Mouse (Mus musculus) right cerebral cortex, adult 18-20 months (tissue): ENCODE measurements at regions not wholly inside any gene's neighbourhood (a gene's known extent, or its start where the extent isn't known, plus 50 kb on each side); places are given as distances from the start of the nearest gene placed in this dataset.

Experiments used
- DNase-seq: peaks from one replicate; pipeline ENCODE4 v3.0.0; 2022; ENCODE audit warnings: mixed read lengths

DNA sequence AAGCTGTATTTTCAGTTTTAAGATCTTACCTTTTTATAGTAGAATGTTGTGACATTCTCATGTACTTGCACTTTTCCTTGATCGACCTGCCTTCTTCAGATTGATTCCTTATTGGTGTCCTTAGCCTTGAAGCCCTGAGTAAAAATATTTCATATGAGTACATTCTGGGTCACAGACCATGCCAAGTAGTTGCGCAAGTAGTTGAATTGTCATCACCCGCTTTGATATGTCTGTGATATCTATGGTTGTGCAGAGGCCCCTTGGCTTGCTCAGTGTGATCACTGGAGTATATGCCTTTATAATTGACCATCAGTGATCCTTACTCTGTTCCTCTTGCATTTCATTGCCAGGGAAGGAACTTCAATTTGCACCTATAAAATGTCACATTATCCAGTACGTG, 131.1 kb upstream of the Reg3g start:
- no peak for DNase-seq

GRCm38 (mm10) chr6:78570000-78570597, 101.4 kb upstream of the Reg3g start:
- no peak for DNase-seq

- no peak for DNase-seq
Observed at GRCm38 (mm10) chr6:78553008-78553698, 84.5 kb upstream of the Reg3g start.

- DNase-seq, result peak; percentile 40
Observed at GRCm38 (mm10) chr6:78552353-78552698, 83.7 kb upstream of the Reg3g start.

GRCm38 (mm10) chr6:78551666-78552352, 83.1 kb upstream of the Reg3g start:
- no peak for DNase-seq

GRCm38 (mm10) chr6:78548476-78548875, 79.8 kb upstream of the Reg3g start:
- no peak for DNase-seq

DNA sequence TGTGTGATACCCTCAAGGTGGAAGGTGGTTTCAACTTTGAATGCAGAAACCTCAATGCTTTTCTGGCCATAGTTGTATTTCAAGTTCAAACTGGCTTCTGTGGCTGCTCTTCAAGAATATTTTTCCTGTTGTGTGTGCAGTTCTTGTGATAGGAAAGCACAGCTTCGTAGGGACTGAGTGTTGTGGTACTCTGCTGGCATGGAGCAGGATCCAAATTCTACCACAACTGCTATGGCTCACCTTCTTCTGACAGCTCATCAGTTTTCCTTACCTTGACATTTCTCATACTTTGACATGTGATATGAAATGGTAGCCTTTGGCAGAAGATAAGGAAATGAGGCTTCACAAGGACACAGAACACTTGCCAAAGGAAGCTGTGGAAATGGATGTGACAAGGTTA, 79.0 kb upstream of the Reg3g start:
- DNase-seq, result no peak

GRCm38 (mm10) chr6:78544238-78544637, 75.6 kb upstream of the Reg3g start:
- peak; percentile 66 for DNase-seq

DNA sequence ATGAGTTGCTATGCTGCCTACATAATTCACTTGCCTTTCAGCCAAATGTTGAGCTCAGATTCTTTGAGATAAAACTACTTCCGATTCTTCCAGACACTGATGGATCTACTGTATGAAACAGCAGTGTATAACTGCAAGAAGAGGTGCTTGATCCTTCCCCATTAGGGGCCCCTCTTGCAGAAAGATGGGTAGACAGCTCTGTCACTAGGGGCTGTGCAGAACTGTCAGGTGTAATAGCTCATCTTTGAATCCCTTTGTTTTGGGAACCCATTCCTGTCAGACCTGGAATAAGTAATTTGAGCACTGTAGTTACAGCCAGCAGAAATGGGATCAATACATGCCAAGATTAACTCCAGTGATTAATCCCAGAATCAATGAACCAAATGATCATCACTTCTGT, 68.8 kb upstream of the Reg3g start:
- no peak for DNase-seq

DNA sequence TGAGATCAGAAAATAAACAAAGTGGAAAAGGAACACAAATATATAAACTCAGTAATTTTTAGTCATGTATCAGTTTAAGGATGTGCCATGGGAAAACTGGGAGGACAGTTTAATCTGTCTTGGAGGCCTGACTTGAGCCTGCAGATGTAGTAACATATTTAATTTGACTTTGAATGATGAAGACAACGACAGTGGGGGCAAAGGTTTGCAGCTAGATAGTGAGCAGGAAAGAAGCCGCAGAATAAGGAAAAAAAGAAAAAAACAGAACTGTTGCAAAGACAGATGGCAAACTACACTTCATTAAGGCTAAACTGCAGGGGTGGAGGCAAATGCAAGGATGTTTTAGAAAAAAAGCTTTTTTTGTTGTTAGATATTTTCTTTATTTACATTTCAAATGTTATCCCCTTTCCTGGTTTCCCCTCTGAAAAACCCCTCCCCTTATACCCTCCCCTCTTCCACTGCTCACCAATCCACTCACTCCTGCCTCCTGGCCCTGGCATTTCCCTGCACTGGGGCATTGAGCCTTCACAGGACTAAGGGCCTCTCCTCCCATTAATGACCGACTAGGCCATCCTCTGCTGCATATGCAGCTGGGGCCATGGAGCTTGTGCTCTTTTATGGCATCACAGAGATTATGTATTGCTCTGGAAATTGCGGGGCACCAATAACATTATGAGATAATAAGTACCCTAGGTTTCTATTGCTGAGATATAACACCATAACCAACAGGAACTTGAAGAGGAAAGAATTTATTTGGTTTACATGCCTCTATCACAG, 58.5 kb upstream of the Reg3g start:
- no peak for DNase-seq
